Mouse (Mus musculus): ENCODE data around the gene Kalrn.
A peak's percentile ranks its signal among the peaks of the same experiment; 100 is the strongest.

- TF ChIP-seq POLR2A (IDR thresholded peaks at IDR 0.05; ENCODE audit: extremely low read depth, insufficient read depth, low read length) = no peak
- TF ChIP-seq CTCF (IDR thresholded peaks at IDR 0.05; ENCODE audit: extremely low read depth, insufficient read depth, low read length) = 0 out of 2 replicates have a peak, but pooled peaks have one; percentile 21
These were observed 388.6 kb downstream of the Kalrn start for GRCm38 (mm10) chr16:34184721-34185120.
